27 mouse cellular contexts compared by ENCODE assay signal in the genomic region with DNA sequence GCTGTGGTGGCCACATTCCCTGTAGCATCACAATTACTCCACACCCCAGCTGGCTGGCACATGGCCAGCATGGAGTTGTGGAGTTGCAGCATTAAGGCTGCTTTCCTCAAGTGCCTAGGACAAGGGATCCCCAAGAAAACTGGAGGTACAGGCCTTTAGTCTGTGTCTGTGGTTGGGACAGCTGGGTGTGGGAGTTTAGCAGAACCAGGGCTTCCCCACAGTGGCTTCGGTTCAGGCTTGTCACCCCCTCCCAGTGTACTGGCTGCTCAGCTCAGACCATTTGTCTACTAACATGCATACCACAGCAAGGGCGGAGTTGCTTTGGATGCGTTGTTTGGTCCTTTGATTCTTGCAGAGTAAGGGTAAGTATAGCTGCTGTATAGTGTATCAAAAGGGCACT.
DNase-seq lines count a peak whose midpoint lies in the region; ATAC-seq lines count a peak whose summit lies in the region.
"Had no signal": no experiment of that assay in that cellular context is flagged by ENCODE, and none has a peak within 500 bp of the region (broad histone marks: within the 10 kb centered on the region; RNA-seq: fewer than 3 reads in every experiment).

No protein-coding gene starts in this region.

- H3K36me3 ChIP-seq in midbrain, embryonic 11.5 days (ENCODE audit: control insufficient read depth, insufficient read depth, low read length), result no peaks in the 10 kb centered on the region
- no peaks in the 10 kb centered on the region for H3K36me3 ChIP-seq in midbrain, embryonic 15.5 days (replicated peaks)
- H3K36me3 ChIP-seq: embryonic facial prominence, embryonic 12.5 days; embryonic facial prominence, embryonic 15.5 days; forebrain, embryonic 10.5 days; forebrain, embryonic 12.5 days; G1E had no signal

- no peaks in the 10 kb centered on the region for H3K9me3 ChIP-seq in midbrain, embryonic 11.5 days (ENCODE audit: control insufficient read depth, low read length)
- no peaks in the 10 kb centered on the region for H3K9me3 ChIP-seq in midbrain, embryonic 15.5 days
- H3K9me3 ChIP-seq: embryonic facial prominence, embryonic 12.5 days; embryonic facial prominence, embryonic 15.5 days; forebrain, embryonic 10.5 days; forebrain, embryonic 12.5 days; G1E had no signal

- H3K27me3 ChIP-seq in midbrain, embryonic 11.5 days (ENCODE audit: control insufficient read depth, insufficient read depth, low read length), result no peaks in the 10 kb centered on the region
- no peaks in the 10 kb centered on the region for H3K27me3 ChIP-seq in midbrain, embryonic 15.5 days (replicated peaks)
- H3K27me3 ChIP-seq: embryonic facial prominence, embryonic 12.5 days; embryonic facial prominence, embryonic 15.5 days; forebrain, embryonic 12.5 days; Patski had no signal

- ATAC-seq in midbrain, embryonic 11.5 days (ENCODE audit: low FRiP score), result no peak
- no peak for ATAC-seq in midbrain, embryonic 15.5 days (replicated peaks)
- ATAC-seq: CD4-positive, CD25-positive, alpha-beta regulatory T cell, adult 4 months; forebrain, embryonic 14.5 days; forebrain, embryonic 16.5 days; Patski had no signal

- no peaks in the 10 kb centered on the region for H3K4me1 ChIP-seq in midbrain, embryonic 11.5 days (ENCODE audit: control insufficient read depth, insufficient read depth, low read length)
- no peaks in the 10 kb centered on the region for H3K4me1 ChIP-seq in midbrain, embryonic 15.5 days
- H3K4me1 ChIP-seq: embryonic facial prominence, embryonic 12.5 days; forebrain, embryonic 10.5 days; forebrain, embryonic 12.5 days had no signal

- no peak overlapping the region for H3K4me3 ChIP-seq in midbrain, embryonic 11.5 days (ENCODE audit: low read depth, low read length)
- no peak overlapping the region for H3K4me3 ChIP-seq in midbrain, embryonic 15.5 days
- H3K4me3 ChIP-seq: embryonic facial prominence, embryonic 12.5 days; embryonic facial prominence, embryonic 15.5 days; erythroblast, embryonic 14.5 days; forebrain, embryonic 10.5 days; forebrain, embryonic 12.5 days had no signal

- DNase-seq in heart, adult 11 months, result peak; percentile 89
- no peak for DNase-seq in heart, adult 8-10 months (ENCODE audit: low spot score)
- DNase-seq in midbrain, embryonic 11.5 days (ENCODE audit: low spot score, missing footprints), result peak; percentile 19
- peak; percentile 18 for DNase-seq in ZHBTc4 (ENCODE audit: low read depth, low spot score)
- DNase-seq in right cerebral cortex, postnatal 10 days (ENCODE audit: low spot score in 2 of 2), result no peak
- DNase-seq: adrenal gland, adult 2 months; adrenal gland, postnatal 10 days; adrenal gland, postnatal 25 days; B cell, adult 2 months; cerebellum, adult 11 months; cerebellum, adult 18-20 months; cerebellum, adult 8-10 months; cerebellum, adult 9-11 months; cerebellum, postnatal 14 days; cerebellum, postnatal 36 days; embryo, embryonic 11 days had no signal

- WGBS in midbrain, embryonic 11.5 days, result 81% methylated on average over 3 of the region's 3 CpGs
- WGBS in midbrain, embryonic 15.5 days, result 88% methylated on average over 3 of the region's 3 CpGs

- no peak overlapping the region for H3K9ac ChIP-seq in midbrain, embryonic 11.5 days (ENCODE audit: low read length)
- H3K9ac ChIP-seq in midbrain, embryonic 15.5 days, result no peak overlapping the region
- H3K9ac ChIP-seq: embryonic facial prominence, embryonic 12.5 days; embryonic facial prominence, embryonic 15.5 days; forebrain, embryonic 12.5 days had no signal

- H3K27ac ChIP-seq in midbrain, embryonic 11.5 days (ENCODE audit: low read depth, low read length), result no peak overlapping the region
- H3K27ac ChIP-seq in midbrain, embryonic 15.5 days, result no peak overlapping the region
- H3K27ac ChIP-seq: embryonic facial prominence, embryonic 12.5 days; embryonic facial prominence, embryonic 15.5 days; forebrain, embryonic 10.5 days; forebrain, embryonic 12.5 days had no signal

- no peak overlapping the region for H3K4me2 ChIP-seq in midbrain, embryonic 11.5 days
- H3K4me2 ChIP-seq in midbrain, embryonic 15.5 days, result no peak overlapping the region
- H3K4me2 ChIP-seq: embryonic facial prominence, embryonic 12.5 days; embryonic facial prominence, embryonic 15.5 days; forebrain, embryonic 12.5 days had no signal

Comparison
In these comparisons a context has a peak if more than half of its experiments do, and no peak if none do; other contexts are left out.
1. DNase-seq: peak in heart, adult 11 months (single experiment), midbrain, embryonic 11.5 days (single experiment) and ZHBTc4 (single experiment); none in heart, adult 8-10 months (single experiment) and right cerebral cortex, postnatal 10 days (0 of 2).